Mouse (Mus musculus) thymus, adult 2 months (tissue): Measurements from ENCODE around the gene Them4. TPM values are rescaled to one million over a fixed set of nuclear protein-coding genes. Genes with fewer than 3 reads are reported as not detected.

ENCODE experiments used
- DNase-seq: peaks from one replicate; pipeline ENCODE4 v3.0.0; 2021
- H3K27ac ChIP-seq: fragments of 200-500 bp; 2 replicates; pipeline ENCODE4 v1.5.1; 2012; ENCODE audit warnings: low read length, control low read depth; ENCODE audit not compliant: control insufficient read depth, insufficient read depth
- H3K27me3 ChIP-seq: fragments of 200-500 bp; 2 replicates; pipeline ENCODE4 v1.6.1; 2012; ENCODE audit warnings: mild to moderate bottlenecking, low read length, moderate library complexity, mixed read lengths; ENCODE audit not compliant: control insufficient read depth, insufficient read depth
- H3K36me3 ChIP-seq: fragments of 200-500 bp; 2 replicates; pipeline ENCODE4 v1.6.1; 2012; ENCODE audit warnings: mild to moderate bottlenecking, low read length, moderate library complexity; ENCODE audit not compliant: control insufficient read depth, insufficient read depth
- H3K4me1 ChIP-seq: fragments of 200-500 bp; replicated peaks from 2 replicates; pipeline ENCODE4 v1.6.1; 2012; ENCODE audit warnings: low read length; ENCODE audit not compliant: control insufficient read depth, insufficient read depth
- H3K4me3 ChIP-seq: fragments of 200-500 bp; 2 replicates; pipeline ENCODE4 v1.5.1; 2012; ENCODE audit warnings: mild to moderate bottlenecking, low read length, control low read depth, moderate library complexity; ENCODE audit not compliant: control insufficient read depth, insufficient read depth
- CTCF ChIP-seq: fragments of 200-500 bp; IDR thresholded peaks from 2 replicates; pipeline ENCODE4 v1.5.1; 2012; ENCODE audit warnings: mild to moderate bottlenecking, control low read depth, low read length, moderate library complexity, borderline replicate concordance; ENCODE audit not compliant: control insufficient read depth, poor library complexity, insufficient read depth; ENCODE audit errors: extremely low read depth
- POLR2A ChIP-seq: fragments of 200-500 bp; IDR thresholded peaks from 2 replicates; pipeline ENCODE4 v1.6.1; 2012; ENCODE audit warnings: mild to moderate bottlenecking, low read length, control low read depth, moderate library complexity; ENCODE audit not compliant: control insufficient read depth, poor library complexity, insufficient read depth; ENCODE audit errors: extremely low read depth
- WGBS: fragments of 180-500 bp; shearing (Covaris S2); methylation state at CpG from one replicate; pipeline ENCODE4 v1.1.7; 2018; 5-methylcytosine and 5-hydroxymethylcytosine counted together
- polyA plus RNA-seq: library from polyadenylated mRNA; depleted of rRNA; stranded (reverse); fragments of >200 nt; gene quantifications from 2 replicates; pipeline ENCODE4 v1.2.3, GENCODE M21; 2012

The Them4 gene
- polyA plus RNA-seq, 1 experiment = 2.3 TPM

DNA sequence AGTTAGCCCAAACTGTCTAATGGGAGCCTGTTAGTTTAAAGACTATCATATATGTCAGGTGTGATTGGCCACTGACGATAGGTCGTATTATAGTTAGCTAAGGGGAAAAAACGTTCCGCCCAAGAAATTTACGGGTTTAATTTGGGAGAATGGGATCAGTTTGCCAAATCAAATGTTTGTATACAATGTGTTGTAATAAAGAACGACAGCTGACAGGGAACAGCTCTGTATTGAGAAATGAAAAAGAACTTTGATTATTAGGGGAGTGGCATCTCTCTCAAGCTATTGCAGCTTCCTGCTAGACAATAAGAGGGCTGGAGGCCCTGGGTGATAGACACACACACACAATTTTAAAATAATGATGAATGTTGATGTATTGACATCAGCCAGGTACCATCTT lies 1.0 kb downstream of the Them4 start:
- no peak overlapping the region for H3K4me3 ChIP-seq
- no peaks in the 10 kb centered on the region for H3K36me3 ChIP-seq
- TF ChIP-seq CTCF (no peak), POLR2A (no peak)
- no peak for DNase-seq
- 88% methylated on average over 6 of the region's 6 CpGs for WGBS
- no peaks in the 10 kb centered on the region for H3K27me3 ChIP-seq
- no peak overlapping the region for H3K27ac ChIP-seq
- no peaks in the 10 kb centered on the region for H3K4me1 ChIP-seq

DNA sequence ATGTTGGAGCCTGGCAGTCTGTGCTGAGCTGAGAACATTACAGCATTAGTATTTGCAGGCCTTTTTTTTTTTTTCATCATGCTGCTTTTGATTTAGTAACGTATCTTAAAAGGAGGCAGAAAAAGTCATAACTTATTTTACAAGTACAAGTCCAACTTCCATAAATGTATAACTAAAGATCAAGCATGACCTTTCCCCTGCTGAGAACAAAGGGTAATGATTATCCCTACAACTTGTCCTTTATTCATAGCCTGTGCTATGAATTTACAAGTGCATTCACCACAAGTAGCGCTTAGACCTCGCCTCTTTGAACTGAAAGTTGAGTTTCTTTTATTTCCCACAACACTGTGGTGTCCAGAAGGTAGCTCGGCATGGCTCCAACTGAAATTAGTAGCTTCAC lies 1.5 kb downstream of the Them4 start:
- H3K4me3 ChIP-seq = no peak overlapping the region
- H3K36me3 ChIP-seq = no peaks in the 10 kb centered on the region
- 93% methylated on average over 4 of the region's 4 CpGs for WGBS
- DNase-seq = no peak
- no peaks in the 10 kb centered on the region for H3K4me1 ChIP-seq
- H3K27ac ChIP-seq = no peak overlapping the region
- no peak for TF ChIP-seq POLR2A
- no peak for TF ChIP-seq CTCF
- H3K27me3 ChIP-seq = no peaks in the 10 kb centered on the region

DNA sequence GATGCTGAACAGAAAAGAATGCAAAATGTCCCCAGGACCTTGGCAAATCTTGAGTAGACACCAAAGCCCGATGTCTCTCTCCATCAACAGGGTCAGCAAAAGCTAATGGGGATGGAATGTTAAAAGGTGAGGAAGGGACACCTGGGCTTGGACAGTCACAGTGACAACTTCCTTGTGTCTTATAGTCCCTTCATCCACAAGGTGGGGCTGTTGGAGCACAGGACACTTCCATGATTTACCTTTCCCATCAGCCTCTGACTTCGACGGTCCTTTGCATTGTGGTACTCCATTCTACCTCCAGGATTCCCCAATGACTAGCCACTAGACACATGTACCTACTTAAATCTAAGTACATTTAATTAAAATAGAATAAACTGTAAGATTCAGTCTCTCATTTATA lies 18.8 kb downstream of the Them4 start:
- no peaks in the 10 kb centered on the region for H3K27me3 ChIP-seq
- TF ChIP-seq POLR2A (no peak), CTCF (no peak)
- WGBS = 91% methylated on average over 3 of the region's 3 CpGs
- no peak overlapping the region for H3K4me3 ChIP-seq
- no peak overlapping the region for H3K27ac ChIP-seq
- peak; percentile 22 for DNase-seq
- no peaks in the 10 kb centered on the region for H3K4me1 ChIP-seq
- H3K36me3 ChIP-seq = no peaks in the 10 kb centered on the region

DNA sequence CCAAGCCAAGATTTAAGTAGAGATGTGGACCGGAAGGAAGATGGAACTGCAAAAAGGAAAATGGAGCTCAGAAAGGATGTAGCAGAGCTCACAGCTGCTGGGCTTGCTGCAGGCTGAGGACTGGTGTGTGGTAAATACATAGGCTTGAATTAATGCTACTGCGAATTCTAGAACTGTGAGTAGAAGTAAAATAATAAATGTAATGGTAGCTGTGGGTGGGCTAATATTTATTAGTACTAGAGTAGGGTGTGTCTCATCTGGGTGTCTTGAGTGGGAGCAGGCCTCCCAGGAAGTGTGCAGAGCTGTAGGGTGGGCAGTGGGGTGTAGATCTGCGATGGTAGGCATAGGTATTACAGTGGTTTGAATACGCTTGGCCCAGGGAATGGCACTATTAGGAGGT lies 24.6 kb downstream of the Them4 start:
- H3K4me1 ChIP-seq = no peaks in the 10 kb centered on the region
- no peak for TF ChIP-seq CTCF
- no peak for TF ChIP-seq POLR2A
- no peak overlapping the region for H3K27ac ChIP-seq
- 96% methylated on average over 4 of the region's 4 CpGs for WGBS
- no peaks in the 10 kb centered on the region for H3K36me3 ChIP-seq
- H3K4me3 ChIP-seq = no peak overlapping the region
- DNase-seq = no peak
- H3K27me3 ChIP-seq = no peaks in the 10 kb centered on the region

DNA sequence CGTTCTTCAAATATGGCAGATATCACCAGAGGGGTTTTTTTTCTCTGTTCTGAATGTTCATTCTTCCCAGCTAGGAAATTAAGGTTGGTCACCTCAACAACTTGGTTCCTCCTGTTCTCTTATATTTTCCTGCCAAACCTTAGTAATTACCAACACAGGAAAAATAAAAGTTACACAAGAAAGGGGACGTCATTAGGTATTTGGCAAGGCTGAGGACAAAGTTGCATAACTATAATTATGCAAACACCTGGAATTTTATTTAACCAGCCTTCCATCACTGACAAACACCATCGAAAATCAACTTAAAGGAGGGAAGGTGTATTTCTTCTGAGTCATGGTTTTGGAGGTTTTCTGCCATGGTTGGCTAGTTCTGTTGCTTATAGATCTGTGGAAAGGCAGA lies 28.6 kb downstream of the Them4 start:
- H3K36me3 ChIP-seq = no peaks in the 10 kb centered on the region
- no peak for DNase-seq
- no peak overlapping the region for H3K27ac ChIP-seq
- 92% methylated on average over 3 of the region's 3 CpGs for WGBS
- TF ChIP-seq POLR2A (no peak), CTCF (no peak)
- no peak overlapping the region for H3K4me3 ChIP-seq
- peaks cover 4% of the 10 kb centered on the region for H3K4me1 ChIP-seq
- H3K27me3 ChIP-seq = no peaks in the 10 kb centered on the region

DNA sequence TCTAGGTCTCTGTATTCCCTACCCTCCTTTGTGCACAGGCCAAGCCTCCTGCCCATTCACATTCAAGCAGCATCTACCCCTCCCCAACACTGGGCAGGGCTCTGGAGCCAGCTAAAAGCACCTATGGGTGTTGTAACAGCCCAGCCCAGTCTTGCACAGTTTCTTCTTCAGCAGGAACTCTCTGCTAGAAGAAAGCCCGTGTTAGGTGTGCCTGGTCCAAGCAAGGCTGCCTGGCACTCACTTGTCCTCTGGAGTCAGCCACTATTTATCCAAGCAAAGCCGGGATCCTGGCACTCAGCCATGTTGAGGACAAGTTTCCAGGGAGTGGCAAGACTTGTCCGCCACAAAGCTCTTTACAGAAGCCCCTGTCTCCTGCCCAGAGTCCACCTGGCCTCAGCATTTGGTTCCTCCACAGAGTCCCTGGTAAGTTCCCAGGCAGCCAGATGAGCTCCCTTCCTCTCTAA lies 32.1 kb downstream of the Them4 start, which contains the start of gene Them5:
Gene Them5, plus strand, starts transcription at position 141 of the 464 bp plus-strand sequence.
- H3K36me3 ChIP-seq = no peaks in the 10 kb centered on the region
- H3K27ac ChIP-seq = no peak within 1 kb of the TSS
- no peak within 1 kb of the TSS for H3K4me3 ChIP-seq
- TF ChIP-seq CTCF (no peak), POLR2A (no peak)
- no peaks in the 10 kb centered on the region for H3K27me3 ChIP-seq
- no peak for DNase-seq
- 84% methylated on average over 3 of the region's 3 CpGs for WGBS
- H3K4me1 ChIP-seq = peaks cover 4% of the 10 kb centered on the region

DNA sequence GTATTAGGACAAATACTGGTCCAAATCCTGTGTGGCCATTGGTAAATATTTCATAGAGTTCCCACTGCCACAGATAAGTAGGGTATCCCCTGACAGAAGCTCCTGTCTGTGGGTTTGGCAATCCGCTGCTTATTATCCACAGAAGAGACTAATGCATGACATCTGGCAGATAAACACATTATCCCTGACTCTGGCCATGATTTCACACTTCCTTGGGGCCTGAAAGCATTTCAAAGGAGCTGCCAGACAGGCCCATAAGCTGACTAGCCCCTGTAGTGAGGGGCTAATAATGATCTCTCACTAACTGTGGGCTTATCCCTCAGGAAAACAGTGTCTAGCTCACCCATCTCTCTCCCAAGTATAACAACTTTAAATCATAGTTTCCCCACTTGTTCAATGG lies 32.7 kb downstream of the Them4 start:
- TF ChIP-seq CTCF (no peak), POLR2A (no peak)
- Histone ChIP-seq H3K27ac (no peak overlapping the region), H3K4me3 (no peak overlapping the region), H3K4me1 (peaks cover 4% of the 10 kb centered on the region), H3K27me3 (no peaks in the 10 kb centered on the region), H3K36me3 (no peaks in the 10 kb centered on the region)
- DNase-seq = no peak
- WGBS = 94% methylated on average over 1 of the region's 1 CpGs
